18 mouse cellular contexts compared by ENCODE assay signal in the genomic region with DNA sequence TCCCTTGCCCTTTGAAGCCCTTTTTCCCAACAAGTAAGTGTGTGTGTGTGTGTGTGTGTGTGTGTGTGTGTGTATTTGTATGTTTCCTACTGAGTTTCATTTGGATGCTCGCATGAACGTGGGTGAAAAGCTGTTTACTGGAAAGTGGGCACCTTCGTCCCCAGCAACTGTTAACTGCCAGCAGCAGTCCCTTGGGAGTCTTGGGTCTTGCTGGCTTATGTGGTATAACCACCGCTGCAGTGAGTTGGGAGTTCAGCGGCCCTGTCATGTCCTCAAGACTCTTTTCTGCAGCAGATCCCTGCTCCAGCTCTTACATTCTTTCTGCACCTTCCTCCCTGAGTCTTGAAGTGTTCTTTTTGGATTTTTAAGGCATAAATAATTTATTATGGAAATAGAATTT. TPM values are rescaled to one million over a fixed set of nuclear protein-coding genes. Genes with fewer than 3 reads are reported as not detected.
DNase-seq lines count a peak whose midpoint lies in the region.
"Had no signal": no experiment of that assay in that cellular context is flagged by ENCODE, and none has a peak within 500 bp of the region (broad histone marks: within the 10 kb centered on the region; RNA-seq: fewer than 3 reads in every experiment).

No protein-coding gene starts in this region.

- no peaks in the 10 kb centered on the region for H3K27me3 ChIP-seq in splenic B cell, adult 2 months (ENCODE audit: control insufficient read depth, insufficient read depth, low read length, poor library complexity, severe bottlenecking)
- H3K27me3 ChIP-seq: embryonic facial prominence, embryonic 15.5 days; heart, embryonic 13.5 days; hindbrain, embryonic 15.5 days; Patski had no signal

- peaks cover 3% of the 10 kb centered on the region; the same call in 1 of the 2 replicates for H3K36me3 ChIP-seq in splenic B cell, adult 2 months (ENCODE audit: control insufficient read depth, insufficient read depth, low read length, poor library complexity, severe bottlenecking)

- peak; percentile 28 for DNase-seq in adrenal gland, postnatal 10 days
- no peak for DNase-seq in adrenal gland, postnatal 14 days
- DNase-seq in retina, embryonic 14.5 days (ENCODE audit: low spot score) = peak; percentile 25
- DNase-seq in retina, postnatal 1 day = no peak
- peak; percentile 15 for DNase-seq in adipocyte (ENCODE audit: low spot score)
- peak; percentile 49 for DNase-seq in splenic B cell, adult 2 months (ENCODE audit: low read depth, low spot score)
- no peak for DNase-seq in urinary bladder, postnatal 25 days (ENCODE audit: low spot score)
- DNase-seq: adrenal gland, adult 2 months; cerebellum, adult 11-12 months; cerebellum, adult 9-10 months; cerebellum, postnatal 25 days; gastrocnemius, postnatal 36 days; heart, adult 11 months; heart, postnatal 36 days had no signal

RNA-seq across cellular contexts. Expression of a gene that starts 33.0 kb away (rescaled TPM):
- total RNA-seq in adrenal gland, postnatal 10 days (2021) = 1 to 10 TPM; 4.0 to 6.4 TPM
- total RNA-seq in adrenal gland, postnatal 14 days (2021) = 4.0 and 14.3 TPM in 2 replicates

Comparison
In these comparisons a context has a peak if more than half of its experiments do, and no peak if none do; other contexts are left out.
1. DNase-seq: peak in adrenal gland, postnatal 10 days (single experiment), retina, embryonic 14.5 days (single experiment), adipocyte (single experiment) and splenic B cell, adult 2 months (single experiment); none in adrenal gland, postnatal 14 days (single experiment), retina, postnatal 1 day (single experiment) and urinary bladder, postnatal 25 days (single experiment).